ENCODE assay signal across 14 mouse cellular contexts in genomic region chr8:17948053-17948834, GRCm38 (mm10).
DNase-seq lines count a peak whose midpoint lies in the region; ATAC-seq and TF ChIP-seq lines count a peak whose summit lies in the region.
"Had no signal": no experiment of that assay in that cellular context is flagged by ENCODE, and none has a peak within 500 bp of the region (broad histone marks: within the 10 kb centered on the region; RNA-seq: fewer than 3 reads in every experiment).

No protein-coding gene starts in this region.

- WGBS in forebrain, embryonic 14.5 days = 41% methylated on average over 22 of the region's 22 CpGs
- 60% methylated on average over 22 of the region's 22 CpGs for WGBS in midbrain, embryonic 12.5 days

- H3K9ac ChIP-seq in forebrain, embryonic 14.5 days (ENCODE audit: low read length) = no peak overlapping the region
- no peak overlapping the region for H3K9ac ChIP-seq in midbrain, embryonic 12.5 days (replicated peaks)
- H3K9ac ChIP-seq: heart, embryonic 12.5 days; lung, embryonic 15.5 days had no signal

- H3K4me3 ChIP-seq in layer of hippocampus, adult 2 months = peak overlapping the region; percentile 35
- 0 out of 2 replicates have a peak overlapping the region, but pooled peaks have one; percentile 0 for H3K4me3 ChIP-seq in forebrain, embryonic 14.5 days (ENCODE audit: low read depth, low read length)
- no peak overlapping the region for H3K4me3 ChIP-seq in midbrain, embryonic 12.5 days
- H3K4me3 ChIP-seq: heart, embryonic 12.5 days; lung, embryonic 15.5 days had no signal

- H3K4me2 ChIP-seq in forebrain, embryonic 14.5 days (ENCODE audit: low read length) = peak overlapping the region; percentile 33
- H3K4me2 ChIP-seq in midbrain, embryonic 12.5 days (replicated peaks) = peak overlapping the region; percentile 30
- H3K4me2 ChIP-seq: heart, embryonic 12.5 days; liver, embryonic 11.5 days; lung, embryonic 15.5 days had no signal

- DNase-seq in layer of hippocampus, adult 2 months (ENCODE audit: low spot score in 2 of 2) = no peak
- DNase-seq in layer of hippocampus, adult 9-10 months (ENCODE audit: low spot score) = no peak
- DNase-seq in forebrain, embryonic 14.5 days (ENCODE audit: low spot score) = peak; percentile 55
- DNase-seq in retina, embryonic 14.5 days (ENCODE audit: low spot score) = peak; percentile 12
- no peak for DNase-seq in testis, postnatal 14 days (ENCODE audit: low spot score)
- DNase-seq in thymus, postnatal 10 days (ENCODE audit: low spot score in 2 of 2) = no peak
- DNase-seq: cerebellum, adult 11 months; gastrocnemius, postnatal 36 days; kidney, adult 9 months had no signal

- no peaks in the 10 kb centered on the region for H3K36me3 ChIP-seq in forebrain, embryonic 14.5 days (ENCODE audit: control insufficient read depth, insufficient read depth, low read length)
- H3K36me3 ChIP-seq in midbrain, embryonic 12.5 days = no peaks in the 10 kb centered on the region
- H3K36me3 ChIP-seq: G1E; heart, embryonic 12.5 days; lung, embryonic 15.5 days had no signal

- no peaks in the 10 kb centered on the region for H3K27me3 ChIP-seq in forebrain, embryonic 14.5 days (replicated peaks; ENCODE audit: control insufficient read depth, insufficient read depth, low read length)
- H3K27me3 ChIP-seq in midbrain, embryonic 12.5 days = no peaks in the 10 kb centered on the region
- H3K27me3 ChIP-seq: heart, embryonic 12.5 days; lung, embryonic 15.5 days had no signal

- no peaks in the 10 kb centered on the region for H3K9me3 ChIP-seq in forebrain, embryonic 14.5 days (replicated peaks; ENCODE audit: control insufficient read depth, low read length)
- no peaks in the 10 kb centered on the region for H3K9me3 ChIP-seq in midbrain, embryonic 12.5 days
- H3K9me3 ChIP-seq: G1E; heart, embryonic 12.5 days; lung, embryonic 15.5 days had no signal

- ATAC-seq in forebrain, embryonic 14.5 days = peak; percentile 69
- ATAC-seq in midbrain, embryonic 12.5 days (ENCODE audit: low FRiP score, low read depth) = peak; percentile 56

- H3K4me1 ChIP-seq in forebrain, embryonic 14.5 days (ENCODE audit: control insufficient read depth, insufficient read depth, low read length) = peaks cover 5% of the 10 kb centered on the region; the same call in 1 of the 2 replicates
- peaks cover 13% of the 10 kb centered on the region for H3K4me1 ChIP-seq in midbrain, embryonic 12.5 days
- H3K4me1 ChIP-seq: heart, embryonic 12.5 days; lung, embryonic 15.5 days had no signal

- H3K27ac ChIP-seq in layer of hippocampus, adult 2 months = no peak overlapping the region
- H3K27ac ChIP-seq in forebrain, embryonic 14.5 days (ENCODE audit: low read depth, low read length) = no peak overlapping the region
- H3K27ac ChIP-seq in midbrain, embryonic 12.5 days (replicated peaks) = no peak overlapping the region
- H3K27ac ChIP-seq: lung, embryonic 15.5 days had no signal

- TF ChIP-seq CTCF in layer of hippocampus, adult 2 months (conservative IDR thresholded peaks at IDR 0.05) = no peak

Comparison
In these comparisons a context has a peak if more than half of its experiments do, and no peak if none do; other contexts are left out.
1. DNase-seq: peak in forebrain, embryonic 14.5 days (single experiment) and retina, embryonic 14.5 days (single experiment); none in layer of hippocampus, adult 2 months (0 of 2), layer of hippocampus, adult 9-10 months (single experiment), testis, postnatal 14 days (single experiment) and thymus, postnatal 10 days (0 of 2).